Mouse (Mus musculus): ENCODE measurements around the gene Pced1a.
"Not testable (repeated sequence)": the region's sequence is repeated elsewhere in the genome, so short reads cannot be mapped to it uniquely, and the experiment has no call there.

Pced1a gene

DNA sequence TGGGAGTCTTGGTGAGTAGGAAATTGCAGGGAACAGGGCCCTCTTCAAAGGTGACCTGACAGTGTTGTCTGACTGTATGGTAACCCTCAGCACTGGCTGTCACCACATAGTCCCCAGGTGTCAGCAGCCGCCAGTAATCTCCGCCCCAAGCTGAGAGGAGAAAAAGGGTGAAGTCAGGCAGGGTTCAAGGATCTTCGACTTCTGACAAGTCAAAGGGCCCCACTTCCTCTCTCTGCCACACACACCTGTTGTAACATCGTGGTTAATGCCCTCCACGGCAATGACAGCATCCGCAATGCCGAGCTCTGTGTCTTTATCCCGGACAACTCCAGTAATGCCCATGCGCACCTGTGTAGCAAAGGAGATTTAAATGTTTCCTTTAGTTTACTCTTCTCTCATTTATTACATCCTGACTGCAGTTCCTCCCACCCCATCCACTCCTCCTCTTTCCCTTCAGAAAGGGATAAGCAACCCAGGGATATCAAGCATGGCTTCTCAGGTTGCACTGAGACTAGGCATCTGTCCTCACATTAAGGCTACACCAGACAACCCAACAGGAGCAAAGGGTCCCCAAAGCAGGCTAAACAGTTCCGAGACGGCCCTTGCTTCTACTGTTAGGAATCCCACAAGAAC, 33.4 kb downstream of the Pced1a start:
- DNase-seq (ENCODE audit: low spot score), result no peak

GRCm38 (mm10) chr2:130388796-130389195, 35.7 kb downstream of the Pced1a start:
- DNase-seq (ENCODE audit: low spot score), result no peak

DNA sequence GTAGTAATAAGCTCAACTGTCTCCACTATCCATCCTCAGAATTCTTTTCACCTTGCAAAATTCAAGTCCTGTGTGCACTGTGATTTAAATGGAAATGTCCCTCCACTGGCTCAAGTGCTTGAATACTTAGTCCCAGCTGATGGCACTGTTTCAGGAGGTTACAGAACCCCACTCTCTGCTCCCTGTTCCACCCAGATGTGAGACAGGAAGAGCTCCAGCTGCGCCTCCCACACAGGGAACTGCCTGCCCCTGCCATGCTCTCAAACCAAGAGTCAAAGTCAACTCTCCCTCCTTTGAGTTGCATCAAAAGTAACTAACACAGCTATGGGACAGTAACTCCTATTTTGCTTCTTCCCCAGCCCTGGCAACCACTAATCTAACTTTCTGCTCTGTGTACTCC, 38.3 kb downstream of the Pced1a start:
- DNase-seq (ENCODE audit: low spot score), result no peak

DNA sequence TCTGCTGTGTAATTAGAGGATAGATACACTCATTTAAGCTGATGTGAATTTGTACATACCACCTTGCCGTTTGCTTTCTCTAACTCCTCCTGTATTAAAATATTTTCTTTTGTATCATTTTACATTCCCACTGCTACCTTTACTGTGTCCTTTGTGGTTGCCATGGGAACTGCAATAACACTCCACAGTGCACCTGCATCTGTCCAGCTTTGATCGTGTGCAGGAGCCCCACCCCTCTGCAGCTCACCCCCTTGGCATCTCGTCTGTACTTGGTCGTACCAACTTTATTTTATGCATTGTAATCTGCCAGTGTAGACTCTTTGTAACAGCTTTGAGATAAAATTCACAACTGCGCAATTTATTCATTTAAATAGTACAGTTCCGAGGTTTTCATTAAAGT, 40.6 kb downstream of the Pced1a start:
- DNase-seq (ENCODE audit: low spot score), result no peak

DNA sequence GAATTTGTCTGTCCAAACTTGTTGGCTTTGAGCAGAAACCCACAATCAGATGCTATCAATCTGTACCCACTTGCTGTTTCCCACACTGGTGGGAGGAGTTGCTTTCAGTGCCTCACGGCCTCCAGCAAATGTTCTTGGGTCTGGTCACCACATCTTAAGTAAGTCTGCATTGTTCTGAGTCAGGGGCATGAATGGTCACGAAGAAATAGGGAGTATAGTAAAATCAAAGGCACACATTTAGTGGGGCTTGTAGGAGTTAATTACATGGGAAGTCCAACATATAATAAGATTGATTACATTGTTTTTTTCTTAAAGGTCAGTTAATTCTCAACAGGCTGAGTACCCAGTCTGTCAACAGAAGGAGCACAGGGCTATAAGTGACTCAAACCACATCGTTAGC, 41.3 kb downstream of the Pced1a start:
- DNase-seq (ENCODE audit: low spot score), result no peak

DNA sequence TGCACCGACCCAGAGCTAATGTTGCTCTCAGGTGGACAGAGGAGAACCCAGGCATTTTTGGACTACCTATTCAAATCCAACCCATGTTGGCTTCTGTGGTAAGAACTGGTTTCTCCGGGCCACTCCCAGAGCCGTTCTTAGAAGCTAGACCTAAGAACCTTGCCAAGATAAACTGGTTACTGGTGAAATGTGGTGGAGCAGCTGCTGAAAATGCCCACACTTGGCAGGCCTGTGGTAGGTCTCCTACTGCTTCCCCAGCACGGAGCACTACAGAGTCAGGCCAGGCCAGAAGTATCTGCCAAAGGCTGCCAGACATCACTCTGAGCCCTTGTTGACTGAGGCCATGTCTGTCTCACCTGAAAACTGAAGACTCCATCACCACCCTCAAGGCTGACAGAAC, 49.5 kb downstream of the Pced1a start:
- no peak for DNase-seq (ENCODE audit: low spot score)

DNA sequence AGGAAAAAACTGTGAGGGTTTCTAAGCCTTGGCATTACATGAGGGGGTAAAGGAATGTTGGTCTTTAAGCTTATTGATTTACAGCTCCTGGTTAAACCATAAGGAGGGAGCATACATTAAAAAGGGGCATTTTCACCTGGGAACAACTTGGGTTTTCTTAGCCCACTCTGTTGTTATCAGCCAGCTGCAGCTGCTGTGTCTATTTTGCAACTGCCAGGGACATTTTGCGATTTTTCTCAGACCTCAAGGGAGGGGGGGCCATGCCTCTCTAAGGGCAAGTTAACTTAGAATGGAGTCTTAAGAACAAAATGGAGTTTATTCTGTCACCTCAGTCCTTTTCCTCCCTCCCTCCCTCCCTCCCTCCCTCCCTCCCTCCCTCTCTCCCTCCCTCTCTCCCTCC, 51.5 kb downstream of the Pced1a start:
- DNase-seq (ENCODE audit: low spot score), result not testable (repeated sequence)

DNA sequence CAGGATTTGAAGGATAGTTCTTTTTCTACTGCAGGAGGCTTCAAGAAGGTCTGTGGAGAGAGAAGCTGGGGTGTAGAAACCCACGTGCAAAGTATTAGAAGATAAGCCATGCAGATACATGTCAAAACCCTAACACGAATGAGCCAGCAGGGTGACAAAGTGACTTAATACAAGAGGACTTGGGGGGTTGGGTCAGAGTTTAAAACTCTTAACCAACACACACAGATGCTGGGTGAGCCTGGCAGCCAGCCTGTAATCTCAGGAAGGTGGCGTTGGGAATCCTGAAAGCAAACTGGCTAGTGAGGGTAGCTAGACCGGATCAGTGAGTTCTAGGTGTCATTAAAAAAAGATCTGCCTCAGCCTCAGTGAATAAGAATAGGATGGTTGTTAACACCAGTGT, 57.1 kb downstream of the Pced1a start:
- DNase-seq (ENCODE audit: low spot score), result no peak
